Mouse (Mus musculus) monocyte, adult 2 months (primary cell): ENCODE results near the gene Gcn1l1.

Source experiments
- DNase-seq, 2 experiments: peaks; one replicate each; pipeline ENCODE4 v3.0.0; 2022; ENCODE audit warnings: low spot score in 2 of 2, low read depth in 1 of 2

The Gcn1l1 gene

GRCm38 (mm10) chr5:115652681-115653575 lies 87.9 kb downstream of the Gcn1l1 start:
- DNase-seq = peak; percentile 99

- DNase-seq = no peak
These were observed 88.7 kb downstream of the Gcn1l1 start for GRCm38 (mm10) chr5:115653776-115654175.

- no peak for DNase-seq
These were observed 91.6 kb downstream of the Gcn1l1 start for GRCm38 (mm10) chr5:115656677-115657076.

GRCm38 (mm10) chr5:115657234-115657633 lies 92.2 kb downstream of the Gcn1l1 start:
- DNase-seq = no peak

GRCm38 (mm10) chr5:115658352-115658751 lies 93.3 kb downstream of the Gcn1l1 start:
- no peak for DNase-seq

- no peak for DNase-seq
These were observed 97.6 kb downstream of the Gcn1l1 start for GRCm38 (mm10) chr5:115662658-115663057.

- DNase-seq = no peak
These were observed 101.5 kb downstream of the Gcn1l1 start for GRCm38 (mm10) chr5:115666366-115667065.

GRCm38 (mm10) chr5:115667210-115667609 lies 102.2 kb downstream of the Gcn1l1 start:
- no peak for DNase-seq

GRCm38 (mm10) chr5:115667894-115668293 lies 102.8 kb downstream of the Gcn1l1 start:
- DNase-seq = no peak

- no peak for DNase-seq
These were observed 103.9 kb downstream of the Gcn1l1 start for GRCm38 (mm10) chr5:115668986-115669385.

GRCm38 (mm10) chr5:115669974-115670373 lies 104.9 kb downstream of the Gcn1l1 start:
- no peak for DNase-seq

- no peak for DNase-seq
These were observed 105.4 kb downstream of the Gcn1l1 start for GRCm38 (mm10) chr5:115670406-115670805.

- no peak for DNase-seq
These were observed 106.8 kb downstream of the Gcn1l1 start for GRCm38 (mm10) chr5:115671846-115672245.
